Mouse (Mus musculus) thymus, postnatal 4 days (tissue): Measurements from ENCODE around the gene Tcte2.
"Not testable (repeated sequence)": the region's sequence is repeated elsewhere in the genome, so short reads cannot be mapped to it uniquely, and the experiment has no call there.

Source experiments
- DNase-seq: peaks from one replicate; pipeline ENCODE4 v3.0.0; 2021

Tcte2 gene

DNA sequence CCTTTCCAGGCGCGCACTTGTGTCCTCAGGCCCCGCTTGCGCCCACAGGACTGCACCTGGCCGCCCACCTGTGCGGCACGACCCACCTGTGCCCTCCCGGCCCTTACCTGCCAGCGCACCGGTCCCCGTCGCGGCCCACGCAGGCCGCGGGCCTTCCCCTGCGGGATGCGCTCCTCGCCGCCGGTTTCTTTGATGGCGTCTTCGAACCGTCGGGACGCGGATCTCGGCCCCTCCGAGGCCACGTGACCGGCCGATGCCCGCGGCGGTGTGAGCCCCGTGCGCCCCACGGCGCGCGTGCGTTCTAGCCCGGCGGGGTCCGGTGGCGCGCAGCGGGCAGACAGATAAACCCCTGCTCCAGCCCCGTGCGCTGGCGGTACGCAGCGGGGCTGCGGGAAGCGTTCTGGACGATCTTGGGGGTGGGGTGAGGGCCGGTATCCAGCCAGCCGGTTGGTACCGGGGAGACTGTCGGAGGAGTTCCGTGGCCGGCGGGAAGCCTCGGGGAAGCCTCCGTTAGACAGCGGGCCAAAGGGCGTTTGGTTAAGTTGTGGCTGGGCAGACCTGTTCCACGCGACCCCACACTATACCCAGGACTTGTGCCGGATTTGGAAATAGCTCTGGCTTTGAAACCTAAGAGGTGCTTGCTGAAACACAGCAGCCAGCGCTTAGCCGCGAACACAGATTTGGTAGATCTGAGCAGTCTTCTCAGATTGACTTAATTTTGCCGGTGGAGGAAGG, at the start of gene Tcte2:
Gene Tcte2 (minus strand): TSS at position 647 of the 735 bp plus-strand sequence.
- peak; percentile 46 for DNase-seq

- DNase-seq = no peak
These were observed 44.4 kb upstream of the Tcte2 start for GRCm38 (mm10) chr17:13806016-13806415.

DNA sequence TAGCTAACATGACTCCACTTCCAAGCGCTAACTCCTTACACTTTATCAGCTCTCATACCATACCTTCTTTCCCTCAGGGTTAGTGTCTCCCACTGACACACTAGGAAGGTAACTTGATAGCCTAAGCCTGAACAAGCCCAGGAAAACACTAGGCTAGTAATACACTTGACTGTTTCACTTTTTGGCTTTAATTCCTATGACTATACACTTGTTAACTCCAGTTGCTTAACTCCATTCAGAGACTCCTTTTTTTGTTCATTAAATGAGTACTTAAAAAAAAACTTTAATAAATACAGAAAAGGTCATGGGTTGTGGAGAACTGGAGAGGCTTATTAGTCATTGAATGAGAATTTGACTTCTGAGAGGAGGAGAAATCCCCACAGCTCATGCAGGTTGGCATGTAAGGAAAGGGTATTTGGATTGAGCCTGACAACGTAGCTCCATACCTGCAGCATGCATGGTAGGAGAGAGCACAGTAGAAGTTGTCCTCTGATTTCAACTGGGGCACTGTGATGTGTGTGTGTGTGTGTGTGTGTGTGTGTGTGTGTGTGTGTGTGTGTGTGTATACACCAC, 41.3 kb upstream of the Tcte2 start:
- DNase-seq = no peak

DNA sequence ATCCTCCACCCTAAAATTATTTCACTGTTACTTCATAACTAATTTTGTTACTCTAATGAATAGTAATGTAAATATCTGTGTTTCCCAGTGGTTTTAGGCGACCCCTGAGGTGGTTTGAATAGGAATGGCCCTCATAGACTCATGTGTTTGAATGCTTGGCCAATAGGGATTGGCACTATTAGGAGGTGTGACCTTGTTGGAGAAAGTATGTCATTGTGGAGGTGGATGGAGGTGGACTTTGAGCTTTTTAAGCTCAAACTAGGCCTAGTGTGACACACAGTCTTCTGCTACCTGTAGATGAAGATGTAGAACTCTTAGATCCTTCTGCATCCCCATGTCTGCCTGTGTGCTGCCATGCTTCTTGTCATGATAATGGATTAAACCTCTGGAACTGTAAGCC, 36.1 kb upstream of the Tcte2 start:
- DNase-seq = no peak

DNA sequence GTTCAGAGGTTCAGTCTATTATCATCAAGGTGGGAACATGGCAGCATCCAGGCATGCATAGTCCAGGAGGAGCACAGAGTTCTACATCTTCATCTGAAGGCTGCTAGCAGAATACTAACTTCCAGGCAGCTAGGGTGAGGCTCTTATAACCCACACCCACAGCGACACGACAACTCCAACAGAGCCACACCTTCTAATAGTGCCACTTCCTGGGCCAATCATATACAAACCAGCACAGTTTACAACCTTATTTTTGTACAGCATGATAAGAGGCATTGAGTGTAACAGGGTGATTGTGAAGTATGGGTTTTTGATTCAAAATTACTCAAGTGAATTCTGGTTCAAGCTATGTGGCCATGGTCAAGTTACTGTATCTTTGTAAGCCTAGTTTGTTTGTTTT, 28.4 kb upstream of the Tcte2 start:
- not testable (repeated sequence) for DNase-seq

DNA sequence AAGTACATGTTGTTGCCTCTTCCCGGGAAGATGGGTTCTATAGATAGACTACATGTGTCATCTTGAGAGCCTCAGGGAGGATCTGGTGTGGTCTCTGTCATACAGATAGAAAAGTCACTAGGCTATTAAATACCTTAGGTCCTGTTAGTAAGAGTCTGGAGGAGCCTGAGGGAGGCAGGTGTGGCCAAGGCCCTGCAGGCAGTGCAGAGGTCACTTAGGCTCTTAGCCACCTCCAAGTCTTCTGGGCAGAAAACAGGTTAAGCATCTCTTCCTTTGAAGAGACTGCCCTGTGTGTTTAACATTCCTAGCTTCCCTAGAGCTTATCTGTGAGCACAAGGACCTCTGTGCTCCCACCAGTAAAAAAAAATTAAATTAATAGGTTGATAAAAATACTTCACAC, 21.8 kb upstream of the Tcte2 start:
- no peak for DNase-seq

- no peak for DNase-seq
These were observed 20.3 kb upstream of the Tcte2 start for GRCm38 (mm10) chr17:13781948-13782347.

- DNase-seq = no peak
These were observed 17.2 kb upstream of the Tcte2 start for GRCm38 (mm10) chr17:13778865-13779264.

DNA sequence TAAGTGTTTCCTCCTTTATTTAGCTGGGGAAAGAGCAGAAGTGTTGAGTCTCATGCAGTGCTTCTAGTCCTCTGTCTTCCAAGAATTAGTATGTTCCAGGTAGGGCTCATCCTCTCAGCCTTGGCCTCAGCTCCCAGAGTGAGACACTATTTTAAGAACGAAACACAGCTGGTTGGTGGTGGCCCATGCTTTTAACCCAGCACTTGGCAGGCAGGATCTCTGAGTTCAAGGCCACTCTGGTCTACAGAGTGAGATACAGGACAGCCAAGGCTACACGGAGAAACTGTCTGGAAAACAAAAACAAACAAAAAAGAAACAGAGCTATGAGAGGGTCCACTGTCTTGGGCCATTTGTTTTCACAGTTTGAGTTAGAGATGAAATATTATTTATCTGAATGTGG, 16.1 kb upstream of the Tcte2 start:
- DNase-seq = no peak

DNA sequence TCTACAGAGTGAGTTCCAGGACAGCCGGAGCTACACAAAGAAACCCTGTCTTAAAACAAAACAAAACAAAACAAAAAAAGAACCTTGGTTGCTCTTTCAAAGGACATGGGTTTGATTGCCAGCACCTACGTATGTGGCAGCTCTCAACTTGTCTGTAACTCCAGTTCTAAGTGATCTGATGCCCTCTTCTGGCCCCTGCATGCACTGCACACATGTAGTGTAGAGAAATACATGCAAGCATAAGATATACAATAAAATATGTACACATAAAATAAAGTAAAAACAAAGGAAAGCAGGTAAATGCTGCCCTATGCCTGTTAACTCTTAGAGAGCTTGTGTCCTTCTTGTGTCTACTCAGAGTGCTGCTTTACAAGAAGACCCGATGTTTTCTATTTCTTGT, 7.6 kb upstream of the Tcte2 start:
- DNase-seq = peak; percentile 57

DNA sequence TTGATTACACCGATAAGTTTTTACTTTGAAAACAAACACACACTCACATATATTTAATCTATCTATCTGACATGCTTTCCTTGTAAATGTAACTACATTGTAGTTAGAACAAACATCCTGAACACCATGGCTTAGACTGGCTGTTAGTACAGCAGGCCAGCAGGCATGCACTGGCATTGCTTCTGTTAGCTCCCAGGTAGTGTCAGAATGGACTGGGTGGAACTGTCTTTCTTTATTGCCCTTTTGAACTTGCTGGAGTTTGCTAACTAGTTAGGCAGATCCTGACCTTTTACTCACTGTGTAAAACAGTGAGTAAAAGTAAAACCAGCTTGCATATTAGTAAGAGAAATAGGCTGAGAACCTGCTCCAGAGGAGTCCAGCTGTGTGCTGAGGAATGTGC, 6.9 kb upstream of the Tcte2 start:
- no peak for DNase-seq

DNA sequence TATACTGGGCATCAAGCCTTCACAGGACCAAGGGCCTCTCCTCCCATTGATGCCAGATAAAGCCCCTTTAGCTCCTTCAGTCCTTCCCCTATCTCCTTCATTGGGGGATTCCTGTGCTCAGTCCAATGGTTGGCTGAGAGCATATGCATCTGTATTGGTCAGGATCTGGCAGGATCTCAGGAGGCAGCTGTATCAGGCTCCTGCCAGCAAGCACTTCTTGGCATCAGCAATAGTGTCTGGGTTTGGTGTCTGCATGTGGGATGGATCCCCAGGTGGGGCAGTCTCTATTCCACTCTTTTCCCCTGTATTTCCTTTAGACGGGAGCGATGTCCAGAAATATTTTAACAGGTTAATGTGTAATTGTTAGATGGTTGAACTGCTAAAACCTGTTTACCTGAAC, 3.3 kb upstream of the Tcte2 start:
- not testable (repeated sequence) for DNase-seq

DNA sequence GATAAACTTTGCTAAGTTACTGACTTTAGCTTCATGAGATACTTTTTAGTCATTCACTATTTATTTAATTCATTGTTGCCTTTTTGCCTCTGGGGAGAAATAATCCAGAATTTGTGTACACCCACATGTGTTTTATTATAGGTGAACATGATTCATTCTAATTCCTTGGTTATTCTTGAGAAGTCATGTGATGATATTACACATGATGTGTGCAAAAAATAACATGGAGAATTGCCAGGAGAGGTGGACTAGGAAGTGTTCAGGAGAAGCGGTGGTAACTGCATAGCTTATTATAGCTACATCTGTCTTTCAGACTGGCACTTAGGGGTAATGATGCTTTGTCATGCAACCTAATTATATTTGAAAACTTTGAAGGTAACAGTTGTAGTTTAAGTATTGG, 2.2 kb upstream of the Tcte2 start:
- DNase-seq = no peak

- no peak for DNase-seq
These were observed 898 bp downstream of the Tcte2 start for GRCm38 (mm10) chr17:13760675-13761178.

DNA sequence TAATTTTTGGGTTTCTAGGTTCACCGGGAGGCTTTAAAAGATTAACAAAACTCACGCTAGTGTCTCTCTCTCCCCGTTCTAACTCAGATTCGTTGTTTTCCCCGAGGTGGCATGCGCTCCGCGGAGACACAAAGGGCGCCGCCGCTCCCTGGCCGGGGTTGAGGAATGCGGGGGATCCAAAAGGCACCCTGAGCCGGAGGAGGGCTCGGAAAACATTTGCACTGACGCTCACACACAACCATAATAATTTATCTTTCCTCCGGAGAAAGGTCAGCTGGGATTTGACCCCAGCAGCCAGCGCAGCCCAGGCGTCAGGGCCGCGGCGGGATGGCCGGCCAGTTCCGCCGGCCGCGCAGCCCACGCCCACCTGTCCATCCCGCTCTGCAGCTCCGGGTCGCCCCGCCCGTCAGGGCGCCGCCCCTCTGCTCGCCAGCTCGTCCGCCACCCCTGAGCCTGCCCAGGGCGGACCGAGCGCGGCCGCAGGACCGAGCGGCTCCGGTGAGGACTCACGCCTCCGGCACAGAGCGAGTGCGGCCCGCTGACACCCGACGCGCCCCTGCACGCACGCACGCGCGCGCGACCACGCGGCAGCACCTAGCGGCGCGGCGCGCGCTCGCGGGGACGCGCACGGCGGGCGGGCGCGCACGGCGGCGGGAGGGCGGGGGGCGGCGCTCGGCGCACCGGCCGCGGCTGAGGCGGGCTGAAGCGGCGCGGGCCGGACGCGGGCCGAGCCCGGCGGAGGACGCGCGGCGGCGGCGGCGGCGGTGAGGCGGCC, 1.6 kb downstream of the Tcte2 start, which contains the start of gene Afdn:
Gene Afdn (plus strand): TSS at position 687 of the 775 bp plus-strand sequence.
- peak; percentile 84 for DNase-seq

- no peak for DNase-seq
These were observed 2.3 kb downstream of the Tcte2 start for GRCm38 (mm10) chr17:13759156-13759852.

- DNase-seq = no peak
These were observed 3.0 kb downstream of the Tcte2 start for GRCm38 (mm10) chr17:13758586-13758985.

DNA sequence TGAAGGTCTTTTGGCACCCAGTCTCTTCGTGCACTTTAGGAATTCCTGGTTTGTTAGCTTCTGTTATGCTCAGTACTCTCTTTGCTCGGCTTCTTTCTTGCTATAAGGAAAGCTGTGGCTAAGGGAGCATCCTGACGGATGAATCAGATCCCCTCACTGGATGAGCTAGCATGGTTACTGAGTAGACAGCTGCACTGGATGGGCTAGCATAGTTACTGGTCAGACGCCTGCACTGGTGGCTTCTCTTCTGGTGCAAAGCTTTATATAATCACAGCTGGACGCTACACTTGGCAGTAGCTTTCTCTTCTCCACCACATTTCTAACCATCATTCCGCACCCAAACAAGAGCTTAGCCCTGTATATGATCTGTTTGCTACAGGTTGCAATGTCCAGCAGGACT, 6.7 kb downstream of the Tcte2 start:
- DNase-seq = no peak

DNA sequence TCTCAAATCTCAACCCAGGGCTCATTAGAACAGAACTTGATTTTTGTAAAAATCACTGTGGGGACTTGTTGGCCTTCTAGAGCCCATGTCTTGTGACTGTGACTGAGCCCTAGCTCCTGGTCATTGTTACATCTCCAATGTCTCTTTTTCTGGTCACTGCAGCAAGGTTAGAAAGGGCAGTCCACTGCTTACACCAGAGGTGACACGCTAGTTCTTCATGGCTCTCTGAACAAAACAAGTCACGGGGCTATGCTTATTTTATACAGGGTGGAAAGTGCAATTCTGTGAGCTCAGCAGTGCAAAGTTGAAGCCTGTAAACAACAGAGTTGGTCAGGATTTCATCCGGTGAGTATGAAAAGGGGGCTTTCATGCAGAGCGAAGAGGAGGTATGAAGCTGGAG, 7.7 kb downstream of the Tcte2 start:
- DNase-seq = no peak

GRCm38 (mm10) chr17:13749027-13749426, 12.6 kb downstream of the Tcte2 start:
- DNase-seq = no peak

DNA sequence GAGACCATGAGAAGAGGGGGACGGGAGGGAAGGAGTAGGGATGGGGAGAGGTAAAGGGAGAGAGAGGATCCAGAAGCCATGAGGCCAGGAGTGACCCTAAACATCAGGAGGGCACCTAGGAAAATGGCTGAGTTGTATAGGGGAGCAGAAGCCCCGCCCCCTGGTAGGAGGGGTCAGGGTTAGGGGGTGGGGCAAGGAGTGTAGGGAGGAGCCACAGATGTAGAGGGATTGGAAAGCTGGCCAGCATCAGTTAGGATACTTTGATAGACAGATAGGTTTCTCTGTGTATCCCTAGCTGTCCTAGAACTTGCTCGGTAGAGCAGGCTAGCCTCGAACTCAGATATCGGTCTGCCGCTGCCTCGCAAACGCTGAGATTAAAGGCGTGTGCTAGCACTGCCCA, 13.9 kb downstream of the Tcte2 start:
- DNase-seq = no peak

GRCm38 (mm10) chr17:13746330-13746729, 15.3 kb downstream of the Tcte2 start:
- DNase-seq = no peak

GRCm38 (mm10) chr17:13745373-13745772, 16.3 kb downstream of the Tcte2 start:
- no peak for DNase-seq
